Mouse (Mus musculus): ENCODE measurements around the gene Rasd2.

DNA sequence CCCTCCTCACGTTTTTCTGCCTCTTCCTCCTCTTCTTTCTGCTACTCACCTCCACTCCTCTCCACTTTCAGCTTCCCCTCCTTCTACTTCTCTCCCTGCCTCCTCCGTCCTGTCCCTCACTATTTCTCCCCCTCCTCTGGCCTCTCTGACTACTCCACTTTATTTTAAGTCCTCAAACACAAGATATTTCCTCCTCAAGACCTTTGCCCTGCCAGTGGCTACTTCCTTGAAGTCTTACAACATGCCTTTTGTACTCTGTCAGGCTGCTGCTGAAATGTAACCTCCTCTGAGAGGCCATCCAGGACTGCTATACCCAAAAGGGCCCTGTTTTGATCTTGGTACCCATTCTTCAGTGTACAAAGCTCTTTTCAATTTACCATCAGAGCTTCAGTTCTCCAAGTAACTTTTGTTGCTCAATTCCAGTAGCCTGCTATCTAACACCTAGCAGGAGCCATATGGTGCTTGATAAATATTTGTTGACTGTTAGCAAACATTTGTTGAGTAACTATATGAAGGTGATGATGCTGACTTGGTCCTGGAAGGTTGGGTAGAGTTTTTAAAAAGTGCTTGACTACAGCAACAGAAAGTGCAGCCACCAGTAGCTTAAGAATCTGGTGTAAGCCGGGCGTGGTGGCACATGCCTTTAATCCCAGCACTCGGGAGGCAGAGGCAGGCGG lies 41.6 kb upstream of the Rasd2 start:
- TF ChIP-seq CTCF (IDR thresholded peaks at IDR 0.05) = no peak
- 0 out of 2 replicates have a peak, but pooled peaks have one; percentile 16 for TF ChIP-seq EP300 (IDR thresholded peaks at IDR 0.05)
